Comparison of ENCODE assay signal across 9 mouse cellular contexts in genomic region chr2:31435567-31435966, GRCm38 (mm10). TPM values are rescaled to one million over a fixed set of nuclear protein-coding genes. Genes with fewer than 3 reads are reported as not detected.
DNase-seq lines count a peak whose midpoint lies in the region; ATAC-seq and TF ChIP-seq lines count a peak whose summit lies in the region.
"Had no signal": no experiment of that assay in that cellular context is flagged by ENCODE, and none has a peak within 500 bp of the region (broad histone marks: within the 10 kb centered on the region; RNA-seq: fewer than 3 reads in every experiment).

No protein-coding gene starts in this region.

- no peak overlapping the region for H3K4me3 ChIP-seq in liver, embryonic 12.5 days
- H3K4me3 ChIP-seq in embryonic fibroblast, embryonic 13.5 days (ENCODE audit: insufficient read depth, low read length) = no peak overlapping the region
- no peak overlapping the region for H3K4me3 ChIP-seq in limb, embryonic 11.5 days (ENCODE audit: low read depth, low read length)
- H3K4me3 ChIP-seq: myocyte had no signal

- no peak overlapping the region for H3K9ac ChIP-seq in liver, embryonic 12.5 days
- no peak overlapping the region for H3K9ac ChIP-seq in limb, embryonic 11.5 days (ENCODE audit: low read length)

- H3K27me3 ChIP-seq in liver, embryonic 12.5 days (replicated peaks) = 0 out of 2 replicates have a peak, but pooled peaks cover under 1% of the 10 kb centered on the region
- no peaks in the 10 kb centered on the region for H3K27me3 ChIP-seq in limb, embryonic 11.5 days (ENCODE audit: control insufficient read depth, insufficient read depth, low read length)

- no peak for TF ChIP-seq POLR2A in embryonic fibroblast, embryonic 13.5 days (IDR thresholded peaks at IDR 0.05; ENCODE audit: low read depth, low read length)

- no peak overlapping the region for H3K4me2 ChIP-seq in liver, embryonic 12.5 days
- H3K4me2 ChIP-seq in limb, embryonic 11.5 days (ENCODE audit: low read depth, severe bottlenecking) = no peak overlapping the region

- no peaks in the 10 kb centered on the region for H3K36me3 ChIP-seq in liver, embryonic 12.5 days
- H3K36me3 ChIP-seq in limb, embryonic 11.5 days (ENCODE audit: control insufficient read depth, insufficient read depth, low read length) = no peaks in the 10 kb centered on the region

- no peak overlapping the region for H3K27ac ChIP-seq in liver, embryonic 12.5 days
- no peak overlapping the region for H3K27ac ChIP-seq in embryonic fibroblast, embryonic 13.5 days (ENCODE audit: insufficient read depth, low read length)
- no peak overlapping the region for H3K27ac ChIP-seq in limb, embryonic 11.5 days (replicated peaks; ENCODE audit: low read depth, low read length)

- WGBS in liver, embryonic 12.5 days (ENCODE audit: insufficient replicate concordance) = 26% methylated on average over 6 of the region's 6 CpGs
- WGBS in limb, embryonic 11.5 days = 46% methylated on average over 6 of the region's 6 CpGs

- no peaks in the 10 kb centered on the region for H3K9me3 ChIP-seq in liver, embryonic 12.5 days (replicated peaks)
- no peaks in the 10 kb centered on the region for H3K9me3 ChIP-seq in limb, embryonic 11.5 days (ENCODE audit: control insufficient read depth, low read length)

- TF ChIP-seq CTCF in embryonic fibroblast, embryonic 13.5 days (IDR thresholded peaks at IDR 0.05; ENCODE audit: borderline replicate concordance, insufficient read depth, low read length) = peak; percentile 66

- no peaks in the 10 kb centered on the region; the same call in 1 of the 2 replicates for H3K4me1 ChIP-seq in liver, embryonic 12.5 days
- no peaks in the 10 kb centered on the region for H3K4me1 ChIP-seq in embryonic fibroblast, embryonic 13.5 days (ENCODE audit: control insufficient read depth, insufficient read depth, low read length)
- H3K4me1 ChIP-seq in limb, embryonic 11.5 days (ENCODE audit: control insufficient read depth, insufficient read depth, low read length) = no peaks in the 10 kb centered on the region

- ATAC-seq in liver, embryonic 12.5 days = no peak
- no peak for ATAC-seq in limb, embryonic 11.5 days (ENCODE audit: insufficient number of reproducible peaks, low FRiP score, low TSS enrichment, low read depth)

- DNase-seq in cerebellum, adult 18-20 months = peak; percentile 25 to 28
- no peak for DNase-seq in cerebellum, adult 11 months
- peak; percentile 63 for DNase-seq in liver
- peak; percentile 57 for DNase-seq in adrenal gland, adult 18-20 months (ENCODE audit: low spot score in 2 of 2)
- DNase-seq in limb, embryonic 11.5 days (ENCODE audit: low spot score) = peak; percentile 72
- DNase-seq in ovary, postnatal 36 days (ENCODE audit: low spot score) = peak; percentile 60

RNA-seq across cellular contexts. Expression of gene Ass1, which starts 34.4 kb away (rescaled TPM):
- polyA plus RNA-seq in liver, embryonic 12.5 days (2016; fragmentation: Nextera tagmentation; extraction: Ambion mirVana) = 58.9 and 59.9 TPM in 2 replicates
- total RNA-seq in adrenal gland, adult 18-20 months (2021) = 10 to 100 TPM; 25.0 to 30.6 TPM
- polyA plus RNA-seq in embryonic fibroblast, embryonic 13.5 days (2011; ENCODE audit: insufficient read length, low read depth, missing spikeins) = 212 and 308 TPM in 2 replicates
- 5.5 and 5.8 TPM in 2 replicates for polyA plus RNA-seq in limb, embryonic 11.5 days (2014; fragmentation: Nextera tagmentation; extraction: Ambion mirVana)
